Mouse (Mus musculus) megakaryocyte-erythroid progenitor cell, adult 5-6 weeks (primary cell): ENCODE results near the gene Dgkd. TPM values are rescaled to one million over a fixed set of nuclear protein-coding genes. Genes with fewer than 3 reads are reported as not detected.
A peak's percentile ranks its signal among the peaks of the same experiment; 100 is the strongest.

Source experiments
- ATAC-seq: replicated peaks from 2 replicates; pipeline ENCODE4 v1.8.0; 2016; ENCODE audit warnings: mild to moderate bottlenecking, inconsistent platforms; ENCODE audit not compliant: severe bottlenecking, poor library complexity, low FRiP score, low TSS enrichment
- total RNA-seq, 2 experiments: library from RNA; stranded (forward) in 1 of 2; stranded (reverse) in 1 of 2; fragments of 200-1000, 215-1000 nt in 1 of 2; fragments of >200 nt in 1 of 2; fragmentation: Nextera tagmentation in 1 of 2; gene quantifications; 2 replicates each; pipeline ENCODE4 v1.2.3; 2014 to 2017

The Dgkd gene
- total RNA-seq, 2 experiments from 2014 or later, result 26.8 to 42.1 TPM

- no peak for ATAC-seq
Measured at GRCm38 (mm10) chr1:87918061-87918460, 65.0 kb downstream of the Dgkd start.

- ATAC-seq, result no peak
Measured at GRCm38 (mm10) chr1:87920056-87920614, 67.0 kb downstream of the Dgkd start.

GRCm38 (mm10) chr1:87922666-87923065 lies 69.6 kb downstream of the Dgkd start:
- ATAC-seq, result 0 out of 2 replicates have a peak, but pooled peaks have one; percentile 43

DNA sequence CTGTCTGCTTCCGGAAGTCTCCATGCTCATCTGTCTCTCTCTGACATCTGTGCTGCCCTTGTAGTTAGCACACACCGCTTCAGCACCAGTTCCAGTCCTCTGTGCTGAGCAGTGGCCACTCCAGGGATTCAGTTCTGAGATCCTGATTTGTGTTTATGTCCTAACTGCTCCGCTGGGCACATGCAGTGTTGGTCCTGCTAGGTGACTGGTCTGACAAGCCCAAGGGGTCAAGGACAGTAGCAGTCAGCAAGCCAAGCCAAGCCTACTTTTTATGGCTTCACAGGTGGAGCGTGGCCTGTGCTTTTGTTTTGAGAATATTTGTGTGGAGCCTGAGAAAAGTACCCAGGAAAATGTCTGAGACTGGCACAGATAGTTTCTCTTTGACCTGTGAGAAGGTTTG lies 71.8 kb downstream of the Dgkd start:
- ATAC-seq, result no peak

GRCm38 (mm10) chr1:87929730-87930129 lies 76.6 kb downstream of the Dgkd start:
- no peak for ATAC-seq

DNA sequence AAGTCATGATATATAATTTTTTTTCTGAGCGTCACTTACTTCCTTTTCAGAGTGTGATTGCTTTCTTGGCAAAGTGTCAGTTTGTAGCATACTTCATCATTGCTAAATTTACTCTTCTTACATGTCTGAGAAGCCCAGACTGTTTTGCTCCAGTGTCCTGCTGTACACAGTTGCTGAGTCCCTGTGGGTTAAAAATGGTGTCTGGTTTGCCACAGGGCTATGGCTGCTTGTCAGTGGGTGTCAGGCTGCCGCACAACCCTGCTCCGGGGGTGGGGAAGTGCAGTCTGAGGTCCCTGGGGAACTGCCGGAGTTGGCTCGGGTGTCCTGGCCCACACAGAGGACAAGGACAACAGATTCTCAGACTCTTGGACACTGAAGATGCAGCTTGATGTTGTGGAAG lies 80.0 kb downstream of the Dgkd start:
- no peak for ATAC-seq

DNA sequence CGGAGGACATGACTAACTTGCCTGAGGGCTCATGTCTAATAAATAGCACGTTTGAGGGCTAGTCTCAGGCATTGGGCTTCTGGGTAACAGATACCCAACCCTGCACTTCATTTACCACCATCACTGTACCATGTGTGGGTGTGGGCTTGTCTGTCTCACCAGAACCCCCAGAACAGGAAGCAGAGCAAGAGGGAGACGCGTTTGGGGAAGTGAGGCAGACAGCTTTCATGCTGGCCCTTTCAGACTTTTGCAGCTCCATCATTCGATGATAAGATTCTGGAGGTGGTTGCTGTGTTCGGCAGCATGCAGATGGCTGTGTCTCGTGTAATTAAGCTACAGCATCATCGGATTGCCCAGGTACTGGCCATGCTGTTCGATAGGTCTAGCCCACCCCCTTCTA lies 82.0 kb downstream of the Dgkd start:
- no peak for ATAC-seq

GRCm38 (mm10) chr1:87935546-87935945 lies 82.5 kb downstream of the Dgkd start:
- no peak for ATAC-seq

- ATAC-seq, result no peak
Measured at GRCm38 (mm10) chr1:87936075-87936474, 83.0 kb downstream of the Dgkd start.

DNA sequence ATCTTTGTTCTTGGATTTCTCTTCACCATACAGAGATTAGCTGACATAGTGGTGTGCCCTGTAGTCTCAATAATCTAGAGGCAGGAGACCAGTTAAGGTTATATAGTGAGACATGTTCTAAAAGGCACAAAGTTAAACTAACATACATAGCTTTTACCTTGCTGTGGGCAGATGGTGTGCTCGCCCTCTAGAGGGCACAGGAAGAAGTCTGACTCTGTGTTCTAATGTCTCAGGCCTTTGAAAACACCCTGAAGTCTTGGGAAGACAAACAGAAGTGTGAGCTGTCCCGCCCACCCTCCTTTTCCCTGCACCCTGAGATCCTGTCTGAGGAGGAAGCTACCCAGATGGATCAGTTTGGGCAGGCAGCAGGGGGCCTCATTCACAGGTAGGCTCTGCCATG lies 83.4 kb downstream of the Dgkd start:
- ATAC-seq, result 0 out of 2 replicates have a peak, but pooled peaks have one; percentile 42

- ATAC-seq, result no peak
Measured at GRCm38 (mm10) chr1:87941765-87942164, 88.7 kb downstream of the Dgkd start.

DNA sequence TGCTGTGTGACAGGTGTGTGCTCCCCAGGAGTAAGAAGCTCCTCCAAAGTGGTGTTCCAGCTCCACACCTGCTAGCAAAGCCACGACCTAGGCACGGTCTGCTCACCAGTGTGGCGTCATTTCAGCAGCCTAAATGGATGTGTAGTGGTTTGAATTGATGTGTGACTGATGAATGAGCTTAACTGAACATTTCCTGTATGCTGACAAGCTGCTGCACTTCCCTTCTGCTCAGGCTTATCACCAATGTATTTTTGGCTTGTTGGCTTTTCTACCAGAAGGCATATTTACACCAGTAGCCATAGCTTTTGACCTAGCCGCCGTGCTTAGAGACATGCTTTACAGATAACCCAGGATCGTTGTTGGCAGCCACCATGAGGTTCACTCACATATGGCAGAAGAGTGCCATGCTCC lies 94.6 kb downstream of the Dgkd start:
- peak; percentile 55 for ATAC-seq

- ATAC-seq, result no peak
Measured at GRCm38 (mm10) chr1:87951641-87952040, 98.6 kb downstream of the Dgkd start.

GRCm38 (mm10) chr1:87953073-87953472 lies 100.0 kb downstream of the Dgkd start:
- no peak for ATAC-seq

DNA sequence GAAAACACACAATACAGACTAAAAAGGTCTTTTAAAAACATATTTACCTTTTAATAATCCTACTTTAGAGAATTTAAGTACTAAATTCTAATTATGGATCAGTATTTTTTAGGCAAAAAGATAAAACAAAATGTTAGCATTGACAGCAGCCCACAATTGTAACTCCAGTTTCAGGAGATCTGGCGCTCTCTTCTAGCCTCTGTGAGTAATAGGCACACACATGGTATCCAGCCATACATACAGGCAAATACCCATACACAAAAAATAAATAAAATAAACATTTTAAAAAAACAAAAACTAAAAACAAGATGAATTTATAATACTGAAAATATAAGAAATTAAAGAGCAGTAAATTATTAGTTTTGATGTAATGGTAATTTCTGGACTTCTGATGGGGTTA lies 105.8 kb downstream of the Dgkd start:
- ATAC-seq, result no peak

- no peak for ATAC-seq
Measured at GRCm38 (mm10) chr1:87959532-87959931, 106.4 kb downstream of the Dgkd start.

- no peak for ATAC-seq
Measured at GRCm38 (mm10) chr1:87959998-87960431, 106.9 kb downstream of the Dgkd start.

DNA sequence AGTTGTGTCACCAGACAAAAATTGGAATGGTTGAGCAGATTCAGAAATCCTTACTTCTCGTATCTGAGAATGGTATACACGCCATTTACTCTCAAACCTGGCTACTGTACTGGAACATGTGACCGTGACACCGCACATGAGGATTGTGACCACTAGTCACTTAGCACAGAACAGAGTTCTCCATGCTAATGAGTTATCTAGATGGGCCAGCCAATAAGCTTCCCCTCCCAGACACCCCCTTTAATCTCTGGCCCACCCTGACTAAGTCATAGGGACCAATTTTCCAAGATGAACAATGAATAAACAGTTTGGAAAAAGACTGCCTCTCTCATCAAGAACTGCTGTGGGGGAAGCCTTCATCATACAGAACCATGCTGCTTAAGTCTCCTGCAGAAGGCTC lies 107.7 kb downstream of the Dgkd start:
- peak; percentile 16; the same call in 1 of the 2 replicates for ATAC-seq

- ATAC-seq, result peak; percentile 96
Measured at GRCm38 (mm10) chr1:87961459-87962167, 108.5 kb downstream of the Dgkd start.

DNA sequence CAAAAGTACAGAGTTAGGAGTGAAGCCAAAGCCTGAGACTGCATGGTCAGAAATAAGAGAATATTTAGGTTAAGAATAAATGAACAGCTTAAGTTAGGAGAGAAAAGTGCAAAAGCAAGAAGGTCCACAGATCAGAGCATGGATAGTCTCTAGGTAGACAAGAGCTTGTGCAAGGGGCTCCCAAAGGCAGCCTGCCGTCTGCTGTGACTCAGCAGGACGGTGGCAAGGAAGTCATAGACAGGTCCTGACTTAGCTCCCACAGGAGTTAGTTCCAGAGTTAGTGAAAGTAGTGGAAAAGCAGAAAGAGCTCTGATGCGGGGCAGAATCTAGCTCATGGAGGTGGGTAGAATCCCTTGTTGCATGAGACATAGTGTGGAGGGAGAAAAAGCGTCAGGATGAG lies 117.3 kb downstream of the Dgkd start:
- ATAC-seq, result no peak

GRCm38 (mm10) chr1:87982291-87982690 lies 129.2 kb downstream of the Dgkd start:
- no peak for ATAC-seq
